Mouse (Mus musculus): ENCODE measurements around the gene Dennd6b.

The Dennd6b gene

DNA sequence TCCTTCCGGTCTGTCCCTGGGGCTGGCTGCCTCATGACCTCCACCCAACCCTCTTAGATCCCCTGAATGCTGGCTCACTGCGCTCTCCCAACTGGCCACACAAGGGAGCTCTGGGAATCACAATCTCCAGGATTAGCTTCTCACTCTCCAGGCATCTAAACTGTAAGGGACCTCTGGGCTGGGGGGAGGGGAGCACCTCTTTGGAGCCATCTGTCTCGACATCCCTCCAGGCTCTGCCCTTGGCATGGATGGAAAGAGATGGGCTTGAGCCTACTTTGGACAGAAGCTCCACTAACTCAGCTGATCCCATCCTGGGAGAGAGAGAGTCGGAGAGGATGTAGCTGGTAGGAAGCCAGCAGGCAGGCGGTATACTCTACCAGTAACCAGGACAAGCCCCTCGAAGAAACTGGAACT lies 14.0 kb downstream of the Dennd6b start:
- DNase-seq (ENCODE audit: inconsistent age in 2 of 2, low spot score in 1 of 2), result peak; percentile 60 to 70

DNA sequence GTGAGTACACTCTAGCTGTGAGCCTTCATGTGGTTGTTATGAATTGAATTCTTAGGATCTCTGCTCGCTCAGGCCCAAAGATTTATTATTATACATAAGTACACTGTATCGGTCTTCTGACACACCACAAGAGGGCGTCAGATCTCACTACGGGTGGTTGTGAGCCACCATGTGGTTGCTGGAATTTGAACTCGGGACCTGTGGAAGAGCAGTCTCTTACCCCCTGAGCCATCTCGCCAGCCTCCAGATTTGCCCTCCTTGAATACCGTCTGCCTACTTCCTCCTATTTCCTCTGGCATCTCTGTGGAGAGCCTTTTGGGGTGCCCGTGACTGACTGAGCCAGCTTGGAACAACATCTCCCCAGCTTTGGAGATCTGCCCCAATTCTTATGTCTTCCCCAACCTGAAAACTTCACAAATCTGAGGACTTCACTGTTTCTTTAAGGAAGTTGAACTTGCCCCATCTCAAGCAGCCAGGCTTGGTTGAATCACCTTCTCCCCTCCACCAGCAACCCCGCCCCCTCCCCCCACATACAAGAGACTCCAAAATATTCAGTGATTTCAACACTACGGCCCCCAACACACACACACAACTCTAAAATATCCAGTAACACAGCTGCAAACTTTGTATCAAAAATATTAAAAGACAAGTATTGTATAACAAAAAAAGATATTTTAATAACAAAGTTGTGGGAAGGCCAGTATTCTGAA lies 14.6 kb downstream of the Dennd6b start:
- peak; percentile 11 to 59 for DNase-seq (ENCODE audit: inconsistent age in 2 of 2, low spot score in 1 of 2)

DNA sequence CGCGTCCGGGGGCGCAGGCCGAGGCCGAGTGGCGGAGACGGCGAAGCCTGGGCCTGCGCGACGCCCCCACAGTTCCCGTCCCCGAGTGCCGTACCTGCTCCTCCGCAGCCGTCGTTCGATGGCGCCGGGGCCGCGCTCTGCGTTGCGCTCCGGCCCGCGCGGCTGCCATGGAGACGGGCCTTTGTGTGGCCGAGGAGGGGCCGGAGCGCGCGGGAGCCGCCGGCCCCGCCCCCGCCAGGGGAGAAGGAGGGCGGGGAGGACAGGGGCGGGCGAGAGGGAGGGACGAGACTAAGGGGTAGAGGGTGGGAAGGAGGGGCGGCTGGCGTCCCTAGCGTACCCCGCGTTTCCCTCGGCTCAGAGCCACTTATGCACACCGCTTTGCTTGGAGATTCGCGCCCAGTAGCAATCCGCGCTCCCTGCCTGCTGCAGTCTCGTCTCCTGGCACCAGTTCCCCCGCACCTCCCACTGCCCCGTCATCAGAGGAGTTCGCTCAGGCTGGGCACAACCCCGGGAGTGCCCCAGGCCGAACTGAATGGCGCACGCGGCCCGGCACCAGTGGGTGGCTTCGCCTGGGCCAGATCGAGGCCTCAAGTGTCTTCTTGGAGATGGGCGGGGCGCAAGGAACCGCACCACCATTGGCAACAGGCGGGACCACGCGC lies 15.6 kb downstream of the Dennd6b start, which contains the start of gene Plxnb2:
Gene Plxnb2, minus strand, starts transcription at position 218 of the 659 bp plus-strand sequence.
- DNase-seq (ENCODE audit: inconsistent age in 2 of 2, low spot score in 1 of 2), result peak; percentile 90 to 96

DNA sequence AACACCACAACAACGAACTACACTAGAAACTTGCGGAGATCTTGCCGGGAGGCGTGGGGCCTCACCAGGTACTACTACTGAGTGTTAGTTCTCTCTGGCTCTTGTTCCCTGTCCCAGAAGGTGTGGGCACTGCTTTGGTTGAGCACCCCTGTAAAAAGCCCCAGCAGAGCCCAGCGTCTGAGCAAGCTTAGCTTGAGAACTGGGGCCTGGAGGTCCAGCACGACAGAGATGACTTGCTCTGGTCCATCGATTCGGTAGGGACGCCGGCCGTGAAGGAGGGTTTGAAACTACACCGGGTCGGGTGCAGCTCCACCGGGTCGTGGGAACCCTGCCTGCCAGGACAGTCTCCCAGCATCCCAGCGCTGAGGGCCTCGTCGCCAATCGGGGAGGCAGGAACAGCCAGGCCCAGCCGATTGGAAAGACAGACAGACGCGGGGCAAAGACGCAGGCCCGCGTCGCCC lies 16.2 kb downstream of the Dennd6b start:
- DNase-seq (ENCODE audit: inconsistent age in 2 of 2, low spot score in 1 of 2), result peak in 1 of 2 experiments; percentile 88

DNA sequence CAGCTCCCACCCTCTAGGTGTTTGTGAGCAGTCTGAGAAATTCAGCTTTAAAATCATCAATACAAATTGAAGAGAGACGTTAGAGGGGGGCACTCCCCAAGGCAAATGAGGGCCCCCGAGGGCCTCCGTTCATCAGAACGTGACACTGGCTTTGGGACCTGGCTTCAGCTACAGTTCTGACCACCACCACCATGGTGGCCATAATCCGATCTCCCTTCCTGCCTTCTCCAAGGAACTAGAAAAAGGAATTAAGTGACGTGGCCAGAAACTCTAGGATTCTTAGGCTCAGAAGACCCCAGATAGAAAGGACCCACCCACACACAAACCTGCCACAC lies 16.7 kb downstream of the Dennd6b start:
- no peak for DNase-seq (ENCODE audit: inconsistent age in 2 of 2, low spot score in 1 of 2)

DNA sequence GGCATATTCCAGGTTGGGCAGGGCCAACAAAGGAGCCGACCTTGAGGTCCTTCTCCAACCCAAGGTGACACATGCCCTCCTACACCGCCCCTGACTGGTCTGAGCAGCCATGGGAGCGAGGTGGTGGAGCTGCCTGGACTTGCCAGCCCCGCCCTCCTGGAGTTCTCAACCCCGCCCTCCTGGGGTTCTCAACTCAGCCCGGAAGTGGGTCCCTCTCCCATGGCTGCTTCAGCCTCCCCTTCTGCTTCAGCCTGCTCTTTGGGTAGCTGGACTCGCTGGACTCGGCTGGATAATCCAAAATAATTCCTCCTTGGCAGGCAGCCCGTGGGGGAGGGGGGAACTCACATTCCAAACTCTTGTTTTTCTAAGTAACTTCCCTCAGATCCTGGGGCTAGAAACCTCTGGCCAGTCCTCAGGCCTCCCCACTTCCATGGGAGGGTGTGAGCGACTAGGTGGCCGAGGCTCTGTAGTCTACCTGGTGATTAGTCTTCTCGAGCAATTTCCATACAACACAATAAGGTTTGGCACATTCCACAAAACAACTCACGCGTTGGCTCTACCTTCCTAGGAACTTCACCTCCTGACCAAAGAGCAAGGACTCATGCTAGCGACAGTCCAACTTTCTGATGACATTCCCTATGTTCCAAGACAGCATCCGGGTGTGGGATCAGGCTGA lies 17.2 kb downstream of the Dennd6b start:
- peak; percentile 91 to 95 for DNase-seq (ENCODE audit: inconsistent age in 2 of 2, low spot score in 1 of 2)

DNA sequence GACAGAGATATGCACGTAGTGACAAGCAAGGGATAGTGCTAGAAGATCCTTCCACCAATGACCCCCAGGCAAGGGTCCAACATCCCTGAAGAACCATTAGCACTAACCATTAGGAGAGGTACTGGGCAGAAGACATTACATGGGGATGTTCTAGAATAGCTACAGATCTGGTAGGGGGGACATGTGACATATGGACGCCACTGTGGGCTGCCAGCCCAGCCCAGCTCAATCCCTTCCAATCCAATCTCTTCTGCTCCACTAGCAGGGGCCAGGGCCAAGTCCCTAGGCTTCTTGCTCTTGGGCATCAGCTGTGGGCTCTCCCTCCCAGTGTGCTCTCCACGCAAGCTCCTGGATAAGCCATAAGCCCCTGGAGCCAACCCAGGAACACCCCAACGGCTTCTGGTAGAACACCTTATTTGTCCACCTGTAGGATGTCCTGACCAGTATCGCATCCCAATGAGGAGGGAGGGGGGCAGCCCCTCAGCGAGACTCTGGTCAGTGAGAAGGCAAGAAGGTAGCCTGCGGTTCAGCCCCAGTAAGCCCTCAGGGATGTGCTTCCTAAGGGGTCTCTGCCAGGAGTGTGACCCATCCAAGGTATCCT lies 17.9 kb downstream of the Dennd6b start:
- peak in 1 of 2 experiments; percentile 49 for DNase-seq (ENCODE audit: inconsistent age in 2 of 2, low spot score in 1 of 2)

DNA sequence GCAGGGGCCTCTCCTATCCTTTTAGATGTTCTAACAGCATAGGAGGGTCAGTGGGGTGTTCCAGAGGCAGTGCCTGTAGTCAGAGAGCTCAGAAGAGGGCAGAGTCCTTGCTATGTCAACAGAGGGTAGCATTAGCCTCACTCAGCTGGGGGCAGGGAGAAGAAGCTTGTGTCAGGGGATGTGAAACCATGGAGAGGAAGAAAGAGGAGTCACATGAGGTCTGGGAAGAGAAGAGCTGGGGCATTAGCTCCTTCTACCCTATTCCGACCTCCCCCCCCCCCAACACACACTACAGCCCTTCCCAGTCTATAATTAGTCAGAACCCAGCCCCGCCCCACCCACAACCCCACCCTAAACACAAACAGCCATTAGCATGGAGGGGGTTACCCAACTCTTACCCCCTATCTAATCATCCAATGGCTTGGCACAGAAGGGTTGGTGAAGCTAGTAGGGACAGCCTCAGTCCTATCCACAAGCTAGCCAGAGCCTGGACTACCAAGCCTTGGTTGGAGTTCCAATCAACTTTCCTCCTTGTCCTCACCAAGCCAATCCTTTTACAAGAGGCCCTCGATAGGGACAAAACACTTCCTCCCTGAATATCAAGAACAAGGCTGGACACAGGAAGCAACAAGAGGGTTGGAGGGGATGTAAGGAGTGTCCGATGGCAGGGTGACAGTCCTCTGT lies 18.6 kb downstream of the Dennd6b start:
- peak in 1 of 2 experiments; percentile 64 for DNase-seq (ENCODE audit: inconsistent age in 2 of 2, low spot score in 1 of 2)

DNA sequence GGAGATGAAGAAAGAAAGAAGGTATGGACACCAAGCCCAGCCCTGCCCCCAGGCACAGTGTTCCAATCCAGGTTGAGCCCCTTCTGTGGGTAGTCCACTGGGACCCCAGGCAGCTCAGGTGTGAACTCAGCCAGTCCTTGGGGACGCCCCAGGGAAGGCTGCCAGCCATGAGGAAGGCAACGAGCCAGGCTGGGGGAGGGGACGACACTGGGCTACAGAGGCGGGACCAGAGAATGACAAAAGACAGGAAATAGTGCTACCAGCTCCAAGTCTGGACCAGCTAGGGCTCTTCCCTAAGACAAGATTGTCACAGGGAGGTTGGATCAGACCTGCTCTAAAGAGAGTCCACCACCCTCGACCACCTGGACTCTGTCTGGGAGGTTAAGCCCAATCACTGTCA lies 19.2 kb downstream of the Dennd6b start:
- DNase-seq (ENCODE audit: inconsistent age in 2 of 2, low spot score in 1 of 2), result peak; percentile 90 to 98

DNA sequence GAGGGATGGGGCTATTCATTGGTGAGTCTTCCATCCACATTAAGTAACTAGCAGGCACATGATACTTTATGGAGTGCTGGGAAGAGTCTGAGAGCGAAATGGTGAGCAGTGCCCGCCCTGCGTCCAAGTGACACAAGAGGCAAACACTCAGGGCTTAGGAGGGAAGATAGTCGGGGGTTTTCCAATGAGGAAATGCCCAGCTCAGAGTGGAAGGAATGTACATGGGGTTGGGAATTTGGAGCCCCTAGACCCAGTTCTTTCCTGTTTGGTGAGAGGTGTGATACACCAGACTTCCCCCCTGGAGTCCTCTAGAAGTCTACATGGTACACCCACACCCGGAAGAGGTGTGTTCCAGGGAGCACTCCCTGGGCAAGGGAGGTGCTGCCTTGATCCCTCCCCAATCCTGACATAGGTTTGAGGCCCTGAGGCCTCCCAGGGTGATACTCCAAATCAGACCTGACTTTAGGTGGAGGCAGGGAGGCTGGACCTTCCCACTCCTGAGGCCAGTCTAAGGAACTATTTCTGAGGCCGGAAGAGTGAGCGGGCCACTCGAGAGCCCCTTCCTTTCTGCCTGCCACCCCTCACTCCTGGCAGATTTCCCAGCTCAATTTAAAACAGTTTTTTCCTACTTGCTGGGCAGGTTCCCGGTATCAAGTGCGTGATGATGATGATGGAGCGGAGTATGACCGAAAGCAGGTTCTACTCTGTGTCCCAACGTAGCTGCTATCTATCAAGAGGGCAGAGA lies 20.7 kb downstream of the Dennd6b start:
- peak in 1 of 2 experiments; percentile 25 for DNase-seq (ENCODE audit: inconsistent age in 2 of 2, low spot score in 1 of 2)

DNA sequence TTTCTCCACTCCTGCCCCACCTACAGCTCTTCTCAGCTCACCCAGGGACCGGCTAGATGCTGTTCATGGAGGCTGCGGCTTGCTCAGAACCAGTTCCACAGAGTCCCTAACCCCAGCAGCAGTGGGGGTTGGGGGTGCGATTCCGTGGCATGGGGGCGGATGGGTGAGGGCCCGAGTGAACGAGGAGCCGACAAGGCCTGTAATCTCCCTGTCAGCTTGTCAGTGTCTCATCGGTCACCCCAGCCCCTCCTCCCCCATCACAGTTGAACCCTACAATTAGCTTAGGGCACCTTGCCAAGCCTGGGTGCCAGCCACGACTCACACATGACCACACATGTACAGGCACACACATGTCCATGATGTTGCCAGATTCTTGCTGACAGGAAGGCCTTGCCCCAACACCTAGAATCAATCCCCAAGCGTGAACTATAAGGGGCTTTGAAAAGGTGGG lies 21.4 kb downstream of the Dennd6b start:
- DNase-seq (ENCODE audit: inconsistent age in 2 of 2, low spot score in 1 of 2), result no peak

DNA sequence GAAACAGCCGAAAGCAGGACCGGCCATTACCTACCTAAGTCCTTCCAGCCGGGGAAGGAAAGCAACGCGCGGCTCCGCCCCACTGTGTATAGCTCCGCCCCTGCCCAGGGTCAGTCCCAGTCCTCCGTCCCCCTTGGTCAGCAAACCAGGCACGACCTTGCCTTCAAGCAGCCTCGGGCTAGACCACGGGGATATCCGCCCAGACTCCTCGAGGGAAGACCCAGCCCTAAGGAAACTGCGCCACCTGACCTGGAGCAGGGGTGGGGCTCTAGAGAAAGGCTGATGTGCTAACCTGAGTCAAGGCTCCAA lies 22.4 kb downstream of the Dennd6b start:
- peak; percentile 75 to 86 for DNase-seq (ENCODE audit: inconsistent age in 2 of 2, low spot score in 1 of 2)

DNA sequence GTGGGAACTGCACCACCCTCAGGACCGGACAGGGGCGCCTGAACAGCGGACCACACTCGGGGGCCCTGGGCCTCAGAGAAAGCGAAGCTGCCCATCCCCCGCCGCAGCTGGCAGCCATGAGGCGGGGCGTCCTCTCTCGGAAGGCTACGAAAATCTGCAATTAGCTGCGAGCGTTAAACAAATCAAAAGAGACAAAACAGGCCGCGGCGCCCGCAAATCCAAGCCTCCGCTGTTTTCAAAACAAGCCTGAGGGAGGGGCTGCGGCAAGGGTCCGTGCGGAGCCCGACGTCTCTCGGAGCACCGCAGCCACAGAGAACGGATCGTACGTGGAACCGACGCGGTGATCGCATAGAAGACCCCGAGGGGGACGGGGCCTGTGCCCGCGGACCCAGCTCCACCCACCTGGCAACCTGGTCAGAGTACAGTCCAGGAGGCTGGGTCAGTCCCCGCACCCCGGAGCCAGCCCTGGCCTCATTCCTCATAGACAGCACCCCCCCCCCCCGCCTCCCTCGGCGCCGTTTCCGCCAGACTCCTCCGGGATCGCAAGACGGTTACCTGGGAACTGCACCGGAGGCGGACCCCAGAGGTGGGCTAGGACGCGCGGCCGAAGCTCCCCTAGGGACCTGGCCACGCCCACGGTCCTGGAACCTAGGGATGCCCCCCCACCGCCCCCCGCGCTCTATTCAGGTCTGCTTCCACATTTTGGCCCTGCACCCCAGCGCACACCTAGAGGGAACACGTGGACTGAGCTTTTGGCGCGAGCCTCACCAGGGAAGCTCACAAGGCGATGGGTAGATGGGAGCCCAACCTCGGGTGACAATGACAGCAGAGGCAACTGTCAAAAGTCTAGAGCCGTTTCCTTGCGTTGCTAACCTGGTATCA lies 23.0 kb downstream of the Dennd6b start:
- peak in 1 of 2 experiments; percentile 72 for DNase-seq (ENCODE audit: inconsistent age in 2 of 2, low spot score in 1 of 2)

DNA sequence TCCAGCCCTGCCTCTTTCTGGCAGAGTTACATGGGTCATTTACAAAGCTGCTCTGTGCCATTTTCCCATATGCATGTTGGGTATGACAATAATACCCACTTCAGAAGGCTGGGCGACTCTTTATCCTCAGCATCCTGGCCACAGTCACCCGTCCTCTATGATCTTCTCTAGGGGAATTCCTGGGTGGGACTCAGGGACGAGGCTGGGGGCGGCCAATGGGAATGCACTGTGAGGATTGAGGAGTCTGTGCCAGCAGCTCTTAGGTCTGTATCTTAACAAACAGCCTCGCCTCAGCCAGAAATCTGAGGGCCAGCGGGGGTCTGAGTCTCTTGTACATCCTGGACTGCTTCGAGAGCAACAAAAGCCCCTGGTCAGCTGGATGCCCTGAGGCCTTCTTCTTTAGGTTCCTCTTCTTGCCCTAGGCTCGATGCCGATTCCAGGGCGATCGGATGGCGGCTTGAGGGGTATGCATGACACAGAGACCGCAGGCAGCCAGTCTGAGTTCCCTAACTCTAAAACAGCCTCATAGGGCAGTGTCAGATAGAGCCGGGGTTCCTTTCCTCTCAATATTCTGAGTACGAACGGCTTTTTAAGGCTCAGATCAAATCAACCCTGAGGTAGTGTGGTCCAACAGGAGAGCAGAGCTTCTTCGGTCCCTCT lies 23.9 kb downstream of the Dennd6b start:
- DNase-seq (ENCODE audit: inconsistent age in 2 of 2, low spot score in 1 of 2), result peak in 1 of 2 experiments; percentile 51

DNA sequence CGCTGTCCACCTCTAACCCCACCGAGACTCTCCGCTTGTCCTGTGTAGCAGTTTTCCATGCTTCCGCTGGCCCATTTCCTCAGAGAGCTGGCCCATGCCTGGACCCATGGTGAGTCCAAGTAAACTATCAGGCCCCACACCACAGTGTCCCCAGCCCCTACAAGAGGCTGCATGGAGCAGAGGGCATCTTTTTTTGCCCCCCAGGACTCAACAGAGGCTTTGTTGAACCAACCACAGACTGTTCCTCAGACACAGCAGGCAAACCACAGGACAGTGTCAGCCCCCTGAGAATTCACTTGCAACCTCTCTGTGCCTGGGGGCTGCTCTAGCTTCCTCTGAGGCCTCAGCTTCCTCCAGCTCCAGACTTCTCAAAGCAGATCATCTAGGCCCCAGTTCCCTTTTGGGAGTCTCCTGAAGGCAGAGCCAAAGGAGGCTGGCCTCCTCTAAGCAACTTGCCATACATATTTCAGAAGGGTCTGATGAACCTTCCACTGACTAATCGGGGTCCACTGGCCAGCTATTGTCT lies 24.7 kb downstream of the Dennd6b start:
- no peak for DNase-seq (ENCODE audit: inconsistent age in 2 of 2, low spot score in 1 of 2)

DNA sequence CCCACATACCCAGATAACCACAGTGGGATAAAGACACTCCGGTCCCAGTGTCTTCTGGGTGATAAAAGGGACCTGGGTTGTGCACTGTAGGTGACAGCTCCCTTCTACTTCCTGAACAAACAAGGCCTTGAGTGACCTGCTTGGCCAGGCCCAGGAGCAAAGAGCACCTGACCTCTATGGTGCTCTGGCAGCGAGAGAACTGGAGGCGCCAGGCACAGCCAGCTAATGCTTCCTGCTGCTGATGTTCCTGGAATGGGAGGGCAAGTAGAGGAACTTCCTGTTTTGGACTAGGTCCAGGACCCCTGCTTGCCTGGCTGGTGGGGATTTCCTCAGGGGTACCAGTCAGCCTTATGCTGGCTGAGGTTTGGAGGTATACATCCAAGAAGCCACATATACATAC lies 26.2 kb downstream of the Dennd6b start:
- peak; percentile 58 to 70 for DNase-seq (ENCODE audit: inconsistent age in 2 of 2, low spot score in 1 of 2)

DNA sequence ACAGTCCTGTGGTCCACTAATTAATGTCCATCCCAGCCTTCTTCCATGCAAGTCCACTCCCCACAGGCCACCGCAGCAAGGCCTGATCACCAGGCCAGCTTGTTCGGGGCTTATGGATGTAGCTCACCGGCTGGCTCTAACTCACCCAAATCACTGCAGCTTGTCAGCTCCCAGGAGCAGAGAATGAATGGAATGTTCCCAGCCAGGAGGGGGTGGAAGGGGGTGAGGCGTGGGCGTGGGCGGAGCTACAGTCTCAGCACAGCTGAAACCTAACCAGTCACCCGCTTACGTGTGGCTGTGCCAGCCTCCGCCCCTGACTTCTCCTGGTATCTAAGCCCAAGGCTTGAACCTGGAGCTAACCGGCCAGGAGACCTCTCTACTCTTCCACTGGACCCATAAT lies 26.9 kb downstream of the Dennd6b start:
- peak; percentile 92 to 94 for DNase-seq (ENCODE audit: inconsistent age in 2 of 2, low spot score in 1 of 2)

DNA sequence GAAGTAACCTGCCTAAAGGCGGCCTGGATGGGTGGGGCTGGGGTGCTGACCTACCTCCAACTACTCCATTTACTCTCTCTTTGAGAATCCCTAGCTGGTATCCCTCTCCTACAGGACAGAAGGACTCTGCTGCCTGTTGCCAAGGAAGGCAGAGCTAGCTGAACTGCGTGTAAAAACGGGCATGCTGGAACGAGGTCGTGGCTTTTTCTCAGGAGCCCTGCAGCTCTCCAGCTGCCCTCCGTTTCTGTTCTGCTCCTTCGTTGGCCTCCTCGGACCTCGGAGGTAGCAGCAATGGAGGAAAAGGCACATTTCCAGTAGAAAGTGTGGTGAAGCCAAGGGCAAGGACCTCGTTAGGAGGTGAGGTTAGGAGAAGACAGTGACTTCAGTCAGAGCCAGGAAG lies 27.4 kb downstream of the Dennd6b start:
- DNase-seq (ENCODE audit: inconsistent age in 2 of 2, low spot score in 1 of 2), result no peak

DNA sequence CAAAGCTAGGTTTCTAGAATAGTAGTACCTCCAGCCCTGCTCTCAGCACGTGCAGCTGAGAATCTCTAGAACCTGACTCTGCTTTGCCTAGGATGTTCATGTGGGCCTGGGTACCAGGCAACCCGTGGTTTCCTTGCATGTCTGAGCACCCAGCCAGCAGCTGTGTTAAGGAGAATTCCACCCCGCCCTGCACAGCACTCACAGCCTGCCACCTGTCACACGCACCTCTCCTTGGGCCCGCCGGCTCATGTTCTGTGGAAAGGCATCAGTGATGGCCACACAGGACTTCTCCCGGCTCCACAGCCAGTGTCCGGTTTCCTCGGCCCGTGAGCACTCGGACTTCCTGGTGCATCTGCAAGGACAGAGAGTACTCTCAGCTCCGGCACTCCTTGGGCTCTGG lies 30.8 kb downstream of the Dennd6b start:
- DNase-seq (ENCODE audit: inconsistent age in 2 of 2, low spot score in 1 of 2), result no peak
